Mouse (Mus musculus) induced T-regulatory cell, adult 2 months (primary cell): Measurements from ENCODE around the gene Gm6034.
"Not testable (repeated sequence)": the region's sequence is repeated elsewhere in the genome, so short reads cannot be mapped to it uniquely, and the experiment has no call there.

Source experiments
- DNase-seq: peaks from one replicate; pipeline ENCODE4 v3.0.0-alpha.2; 2012; ENCODE audit warnings: low read depth

The Gm6034 gene

DNA sequence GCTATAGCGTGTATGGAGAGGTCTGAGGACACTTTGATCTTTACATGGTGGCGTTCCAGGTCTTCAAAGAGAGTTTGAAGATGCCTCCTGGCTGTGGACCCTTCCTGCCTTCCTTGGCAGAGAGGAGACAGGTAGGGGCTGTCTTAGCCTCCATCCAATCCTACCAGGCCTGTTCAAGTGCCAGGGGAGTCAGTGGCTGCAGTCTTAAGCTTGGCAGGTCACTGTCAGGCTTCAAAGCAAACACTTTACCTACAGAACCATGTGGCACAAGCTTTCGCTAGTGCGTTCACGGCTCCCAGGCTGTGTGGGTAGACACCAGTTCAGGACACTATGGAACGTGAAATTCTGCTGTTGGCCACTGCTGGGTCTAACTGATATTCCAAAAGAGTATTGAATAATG is 19.8 kb upstream of the Gm6034 start:
- DNase-seq = peak; percentile 36

DNA sequence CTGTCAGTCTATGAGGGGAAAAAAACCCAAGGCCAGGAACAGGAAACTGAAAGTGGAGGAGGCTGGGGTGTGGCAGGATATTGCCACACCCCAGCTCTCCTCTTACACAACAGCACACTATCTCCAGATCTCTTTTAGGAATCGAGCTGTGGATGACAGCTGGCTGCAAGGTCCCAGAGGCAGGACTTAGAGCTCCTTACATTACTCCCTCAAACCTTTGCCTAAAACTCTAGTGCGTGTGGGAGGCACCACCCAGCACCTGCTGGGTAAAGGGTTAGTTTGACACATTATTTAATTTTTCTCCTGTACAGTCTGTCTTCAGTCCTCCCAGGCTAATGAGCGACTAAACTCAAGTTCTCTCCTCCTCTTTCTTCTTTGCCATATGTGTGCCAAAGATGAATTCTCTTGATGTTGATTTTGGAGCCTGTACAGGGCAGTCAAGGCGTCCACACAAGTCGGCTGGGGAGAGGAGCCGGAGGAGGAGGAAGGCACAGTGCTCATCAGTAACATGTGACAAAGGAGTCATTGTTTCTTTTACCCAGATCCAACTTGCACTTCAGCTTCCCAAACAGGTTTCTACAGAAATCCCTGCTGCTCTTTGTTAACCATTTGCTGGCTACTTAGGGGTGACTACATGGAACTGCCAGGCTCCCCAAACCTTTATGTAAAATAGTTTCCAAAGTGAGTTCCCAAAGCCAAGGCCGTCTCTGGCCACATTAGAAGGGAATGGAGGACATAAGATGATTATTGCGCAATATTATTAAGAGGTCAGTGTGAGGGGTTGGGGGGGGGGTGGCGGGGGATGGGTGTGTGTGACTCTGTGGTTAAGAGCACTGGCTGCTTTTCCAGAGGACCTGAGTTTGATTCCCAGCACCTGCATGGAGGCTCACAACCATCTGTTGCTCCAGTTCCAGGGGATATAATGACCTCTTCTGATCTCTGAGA is 18.8 kb upstream of the Gm6034 start:
- peak; percentile 80 for DNase-seq

DNA sequence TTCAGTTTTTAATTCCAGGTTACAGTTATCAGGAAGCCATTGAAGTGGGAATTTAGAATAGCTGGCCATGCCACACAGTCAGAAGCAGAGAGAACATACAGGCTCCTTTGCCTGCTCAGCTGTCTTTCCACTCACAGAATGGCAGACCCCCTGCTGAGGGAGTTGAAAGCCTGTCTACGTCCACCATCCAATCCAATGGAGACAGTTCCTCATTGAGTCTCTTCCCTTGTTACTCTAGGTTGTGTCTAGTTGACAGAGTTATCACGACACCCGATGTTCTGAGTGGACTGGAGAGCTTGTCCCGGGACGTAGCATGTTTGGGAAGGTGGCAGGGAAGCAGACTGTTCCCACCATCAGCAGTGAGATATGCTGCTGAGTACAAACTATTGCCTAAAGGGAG is 17.6 kb upstream of the Gm6034 start:
- DNase-seq = no peak

DNA sequence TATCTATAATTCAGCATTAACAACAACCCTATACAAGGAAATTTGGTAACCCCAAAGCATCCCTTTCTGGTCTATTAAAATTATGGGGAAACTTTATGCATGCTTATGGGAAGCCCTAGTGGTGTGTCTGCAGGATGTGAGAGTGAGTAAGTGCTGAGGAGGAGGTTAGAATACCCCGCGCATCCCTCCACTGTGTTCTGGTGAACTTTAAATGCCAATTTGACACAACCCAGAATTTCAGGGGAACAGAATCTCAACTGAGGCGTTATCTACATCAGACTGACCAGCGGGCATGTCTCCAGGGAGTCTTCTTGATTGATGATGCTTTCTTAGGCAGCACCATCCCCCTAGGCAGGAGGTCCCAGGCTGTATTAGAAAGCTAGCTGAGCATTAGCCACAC is 16.9 kb upstream of the Gm6034 start:
- DNase-seq = peak; percentile 39

GRCm38 (mm10) chr17:36027663-36028062 is 15.1 kb upstream of the Gm6034 start:
- no peak for DNase-seq

DNA sequence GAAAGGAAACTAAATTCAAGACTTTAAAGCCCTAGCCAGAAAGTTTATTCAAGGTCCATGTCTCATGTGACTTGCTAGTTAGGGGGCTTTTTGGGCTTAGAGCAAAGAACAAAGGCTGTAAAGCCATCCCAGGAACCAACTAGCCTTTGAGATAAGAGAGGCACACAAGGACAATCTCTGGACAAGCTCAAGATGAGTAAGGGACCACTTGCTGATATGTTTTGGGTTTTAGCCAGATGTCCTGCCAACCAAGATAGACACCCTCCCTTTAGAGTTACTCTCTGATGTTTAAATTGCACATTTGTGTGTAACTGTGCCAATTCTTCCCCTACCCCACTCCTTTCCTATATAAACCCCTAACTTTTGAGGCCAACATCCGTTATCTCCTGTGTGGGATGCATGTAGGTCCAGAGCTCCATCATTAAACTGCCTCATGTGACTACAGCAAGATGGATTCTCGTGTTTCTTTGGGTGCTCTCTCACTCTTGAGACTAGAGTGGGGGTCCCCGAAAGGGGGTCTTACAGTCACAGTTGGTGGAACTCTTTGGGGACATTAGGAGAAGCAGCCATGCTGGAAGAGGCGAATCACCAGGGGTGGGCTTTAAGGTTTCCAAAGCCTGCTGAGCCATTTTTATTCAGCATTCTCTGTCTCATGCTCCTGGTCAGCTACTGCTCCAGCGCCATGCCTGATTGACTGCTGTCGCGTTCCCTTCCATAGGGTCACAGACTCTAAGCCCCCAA is 13.7 kb upstream of the Gm6034 start:
- DNase-seq = peak; percentile 9

DNA sequence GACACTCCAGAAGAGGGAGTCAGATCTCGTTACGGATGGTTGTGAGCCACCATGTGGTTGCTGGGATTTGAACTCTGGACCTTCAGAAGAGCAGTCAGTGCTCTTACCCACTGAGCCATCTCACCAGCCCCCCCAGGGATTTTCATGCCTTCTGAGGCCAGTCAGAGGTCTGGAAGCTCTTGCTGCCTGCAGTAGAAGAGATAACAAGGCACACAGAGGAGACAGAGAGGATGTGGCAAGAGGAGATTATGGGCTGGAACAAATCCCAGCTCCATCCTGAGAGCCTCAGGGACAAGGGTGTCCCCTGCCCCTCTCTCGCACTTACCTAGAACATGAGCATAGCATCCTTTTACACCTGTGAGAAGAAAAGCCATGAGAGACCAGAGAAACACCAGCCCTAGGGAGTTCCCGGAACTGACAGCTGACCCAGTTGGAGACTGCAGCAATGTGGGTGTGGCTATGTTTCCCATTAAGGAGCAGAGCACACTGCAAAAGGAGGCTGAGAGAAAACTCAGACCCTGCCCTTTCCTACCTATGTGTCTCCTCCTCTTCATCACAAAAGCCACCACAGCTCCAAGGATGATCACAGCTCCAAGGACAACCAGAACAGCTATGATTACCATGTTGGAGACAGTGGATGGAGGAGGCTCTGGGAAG is 12.6 kb upstream of the Gm6034 start:
- DNase-seq = peak; percentile 46

GRCm38 (mm10) chr17:36030703-36031582 is 11.8 kb upstream of the Gm6034 start:
- not testable (repeated sequence) for DNase-seq

- DNase-seq = peak; percentile 84
Measured at GRCm38 (mm10) chr17:36031583-36032331, 11.0 kb upstream of the Gm6034 start.

DNA sequence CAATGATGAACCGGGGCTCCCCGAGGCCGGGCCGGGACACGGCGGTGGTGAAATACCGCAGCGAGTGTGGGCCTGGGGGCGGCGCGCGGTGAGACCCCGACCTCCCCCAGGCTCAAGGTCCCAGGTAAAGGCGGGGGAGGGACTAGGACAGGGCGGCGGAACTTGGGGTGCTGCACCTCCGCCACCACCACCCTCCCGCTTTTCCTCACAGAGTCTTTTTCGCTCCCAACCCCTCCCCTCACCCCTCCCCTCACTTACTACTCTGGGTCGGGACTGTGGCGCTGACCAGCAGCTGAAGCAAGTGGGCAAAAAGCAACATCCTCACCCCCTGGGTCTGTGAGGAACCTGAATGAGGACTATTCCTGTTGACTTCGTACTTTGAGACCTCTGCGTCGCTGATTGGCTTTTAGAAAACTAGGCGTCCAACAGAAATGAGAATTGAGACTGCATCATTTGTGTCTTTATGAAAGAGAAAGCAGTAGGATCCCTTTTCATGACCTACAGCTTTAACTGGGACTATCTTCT is 10.3 kb upstream of the Gm6034 start, which contains the start of gene H2-T23:
Gene H2-T23 (minus strand): TSS at position 505 of the 525 bp plus-strand sequence.
- DNase-seq = peak; percentile 90

GRCm38 (mm10) chr17:36034524-36034923 is 8.2 kb upstream of the Gm6034 start:
- not testable (repeated sequence) for DNase-seq

DNA sequence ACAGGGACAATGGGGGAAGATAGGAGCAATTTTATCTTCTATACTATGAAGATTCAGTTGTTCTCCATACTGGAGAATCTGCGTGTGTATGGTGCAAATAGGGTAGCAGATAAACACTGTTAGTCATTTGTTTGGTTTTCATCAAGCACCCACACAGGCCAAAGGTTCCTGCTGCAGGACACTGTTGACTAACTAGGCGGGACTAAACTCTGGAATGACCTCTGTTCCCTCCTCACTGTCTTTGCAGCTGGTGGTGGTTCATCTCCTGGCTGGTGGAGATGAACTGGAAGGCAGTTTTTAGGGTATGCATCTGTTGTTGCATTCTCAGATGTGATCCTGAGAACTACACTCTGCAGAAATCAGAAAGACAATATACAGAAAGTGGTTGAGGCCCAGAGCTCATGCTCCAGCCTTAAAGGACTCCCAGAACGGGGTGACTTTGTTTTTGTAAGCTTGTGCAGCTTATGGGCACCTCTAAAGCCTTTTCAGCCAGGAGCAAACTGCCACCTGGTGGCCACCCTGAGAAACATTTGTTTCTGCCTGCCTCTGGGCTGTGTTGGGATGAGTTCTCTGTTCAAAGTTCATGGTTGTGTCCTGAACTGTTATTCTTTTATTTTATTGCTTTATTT is 7.6 kb upstream of the Gm6034 start:
- DNase-seq = peak; percentile 76

- not testable (repeated sequence) for DNase-seq
Measured at GRCm38 (mm10) chr17:36036126-36036525, 6.6 kb upstream of the Gm6034 start.

DNA sequence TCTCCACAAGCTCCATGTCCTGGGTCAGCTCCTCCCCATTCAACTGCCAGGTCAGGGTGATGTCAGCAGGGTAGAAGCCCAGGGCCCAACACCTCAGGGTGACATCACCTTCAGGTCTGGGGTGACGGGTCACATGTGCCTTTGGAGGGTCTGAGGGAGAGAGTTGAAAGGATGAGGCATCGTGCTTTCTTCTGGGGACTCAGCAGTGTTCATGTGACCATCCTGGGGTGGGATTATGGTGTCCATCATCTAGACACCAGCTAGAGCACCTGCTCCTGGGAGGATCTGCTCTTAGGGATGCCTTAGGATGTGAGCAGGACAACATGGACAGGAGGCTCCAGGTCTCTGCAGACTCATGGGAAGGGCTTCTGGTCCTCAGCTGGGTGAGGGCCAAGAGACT is 2.2 kb upstream of the Gm6034 start:
- not testable (repeated sequence) for DNase-seq

GRCm38 (mm10) chr17:36042055-36042454 is 706 bp upstream of the Gm6034 start:
- not testable (repeated sequence) for DNase-seq

DNA sequence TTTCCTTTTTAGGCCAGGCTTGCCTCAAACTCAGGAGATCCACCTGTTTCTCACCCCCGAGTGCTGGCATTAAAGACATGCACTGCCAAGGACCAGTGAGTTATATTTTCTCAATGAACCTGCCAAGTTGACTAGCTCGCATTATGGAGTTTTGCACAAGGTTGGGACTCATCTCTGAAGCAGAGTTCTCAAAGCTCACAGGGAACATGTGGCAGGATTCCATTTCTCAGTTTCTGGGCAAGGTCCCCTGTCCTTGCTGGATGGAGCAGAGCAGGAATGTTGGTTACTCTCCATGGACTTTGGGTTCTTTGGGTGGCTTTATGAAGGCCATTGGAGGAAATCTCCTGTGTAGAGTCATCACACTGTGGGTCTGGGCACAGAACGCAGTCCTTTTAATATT is 525 bp downstream of the Gm6034 start:
- no peak for DNase-seq

- DNase-seq = not testable (repeated sequence)
Measured at GRCm38 (mm10) chr17:36057927-36058326, 15.2 kb downstream of the Gm6034 start.

DNA sequence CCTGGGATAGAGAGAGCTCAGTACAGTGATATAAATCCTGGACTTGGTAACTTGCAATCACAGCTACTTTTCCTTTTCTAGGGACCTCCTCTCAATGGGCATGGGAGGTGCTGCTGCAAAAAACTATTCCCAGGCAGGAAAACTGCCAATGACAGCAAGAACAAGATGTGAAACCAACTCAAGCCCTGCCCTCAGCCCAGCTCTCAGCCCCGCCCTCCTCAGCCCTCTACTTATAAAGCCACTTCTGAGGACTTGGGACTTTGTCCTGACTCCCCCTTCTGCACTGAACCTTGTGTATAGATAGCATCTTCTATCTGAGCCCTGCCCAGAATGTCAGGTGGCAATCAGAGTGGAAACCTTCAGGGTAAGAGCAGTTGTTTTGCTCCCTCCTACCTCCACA is 15.6 kb downstream of the Gm6034 start, which contains the start of gene Gm11127:
Gene Gm11127 (minus strand): TSS at position 10 of the 400 bp plus-strand sequence.
- DNase-seq = not testable (repeated sequence)

GRCm38 (mm10) chr17:36060829-36061228 is 18.1 kb downstream of the Gm6034 start:
- peak; percentile 92 for DNase-seq

GRCm38 (mm10) chr17:36081901-36082300 is 39.1 kb downstream of the Gm6034 start:
- DNase-seq = not testable (repeated sequence)
